Mouse (Mus musculus): Measurements from ENCODE around the gene Pcbp3. TPM values are rescaled to one million over a fixed set of nuclear protein-coding genes. Genes with fewer than 3 reads are reported as not detected.

Pcbp3 gene
- polyA plus RNA-seq, 1 experiment from 2014 or later: 30.6 TPM

DNA sequence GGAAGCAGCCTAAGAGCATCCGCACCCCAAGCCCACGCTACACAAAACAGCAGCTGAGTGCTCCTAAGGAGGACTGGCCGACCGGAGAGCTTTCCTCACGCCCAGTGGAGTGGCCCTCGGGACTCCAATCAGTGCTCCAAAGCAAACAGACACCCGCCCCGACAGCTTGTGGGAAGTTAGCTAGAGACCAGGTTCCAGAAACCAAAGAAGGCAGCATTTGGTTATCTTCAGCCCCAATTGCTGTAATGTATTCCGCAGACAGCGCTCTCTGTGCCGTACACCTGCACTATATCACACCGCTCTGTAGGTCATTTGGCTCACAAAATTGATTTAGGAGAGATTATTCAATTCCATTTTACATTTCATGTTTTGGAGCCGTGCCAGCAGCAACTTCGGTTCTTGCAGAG is 55.7 kb downstream of the Pcbp3 start:
- H3K27me3 ChIP-seq (ENCODE audit: control insufficient read depth, insufficient read depth, low read length): no peaks in the 10 kb centered on the region
- no peak overlapping the region for H3K4me2 ChIP-seq (replicated peaks; ENCODE audit: low read depth, low read length)
- H3K9ac ChIP-seq (ENCODE audit: low read depth, low read length): no peak overlapping the region
- H3K4me3 ChIP-seq (ENCODE audit: low read depth, low read length): no peak overlapping the region
- H3K4me1 ChIP-seq (replicated peaks; ENCODE audit: control insufficient read depth, insufficient read depth, low read length): no peaks in the 10 kb centered on the region
- ATAC-seq (ENCODE audit: low FRiP score) (no peak), DNase-seq (ENCODE audit: low spot score) (no peak)
- H3K36me3 ChIP-seq (ENCODE audit: control insufficient read depth, insufficient read depth, low read length): no peaks in the 10 kb centered on the region
- 81% methylated on average over 14 of the region's 14 CpGs for WGBS
- no peaks in the 10 kb centered on the region for H3K9me3 ChIP-seq (ENCODE audit: control insufficient read depth, low read length)
- peak overlapping the region; percentile 36; the same call in 1 of the 2 replicates for H3K27ac ChIP-seq (ENCODE audit: low read depth, low read length)

DNA sequence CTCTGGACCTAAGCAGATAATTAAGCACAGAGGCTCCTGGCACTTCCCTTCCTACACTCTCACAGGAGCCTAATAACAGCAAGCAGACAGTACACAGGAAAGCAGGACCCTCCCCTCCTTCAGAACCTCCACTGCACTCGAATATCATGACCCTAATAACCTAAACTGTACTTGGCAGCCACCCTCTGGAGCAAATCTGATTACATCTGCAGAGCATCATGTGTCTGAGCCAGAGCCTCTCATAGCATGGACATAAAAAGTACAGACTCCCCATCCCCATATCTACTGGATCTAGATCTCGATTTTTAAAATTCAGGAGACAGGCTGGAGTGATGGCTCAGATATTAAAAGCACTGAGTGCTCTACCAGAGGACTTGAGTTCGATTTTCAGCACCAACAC is 58.0 kb downstream of the Pcbp3 start:
- H3K27ac ChIP-seq (ENCODE audit: low read depth, low read length): 0 out of 2 replicates have a peak overlapping the region, but pooled peaks have one; percentile 25

DNA sequence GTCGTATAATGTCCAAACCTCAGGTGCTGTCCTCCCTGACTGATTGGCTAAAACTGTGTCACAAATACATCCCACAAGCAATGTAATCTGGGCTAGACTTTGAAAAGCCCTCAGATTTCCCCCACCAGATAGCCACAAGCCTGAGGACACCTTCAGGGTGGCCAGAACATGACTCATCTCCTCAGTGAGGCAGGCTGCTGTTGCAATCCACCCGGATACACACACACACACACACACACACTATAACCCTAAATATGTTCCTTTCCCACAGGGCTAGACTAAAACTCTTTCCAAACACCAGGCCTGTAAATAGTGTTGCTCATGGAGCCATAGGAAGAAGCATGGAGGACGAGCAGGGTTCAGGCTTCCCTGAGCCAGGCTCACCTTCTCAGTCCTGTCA is 58.6 kb downstream of the Pcbp3 start:
- no peaks in the 10 kb centered on the region for H3K9me3 ChIP-seq (ENCODE audit: control insufficient read depth, low read length)
- H3K4me1 ChIP-seq (replicated peaks; ENCODE audit: control insufficient read depth, insufficient read depth, low read length): no peaks in the 10 kb centered on the region
- H3K4me2 ChIP-seq (replicated peaks; ENCODE audit: low read depth, low read length): no peak overlapping the region
- H3K4me3 ChIP-seq (ENCODE audit: low read depth, low read length): no peak overlapping the region
- ATAC-seq (ENCODE audit: low FRiP score) (no peak), DNase-seq (ENCODE audit: low spot score) (no peak)
- H3K27me3 ChIP-seq (ENCODE audit: control insufficient read depth, insufficient read depth, low read length): no peaks in the 10 kb centered on the region
- no peak overlapping the region for H3K9ac ChIP-seq (ENCODE audit: low read depth, low read length)
- 80% methylated on average over 3 of the region's 3 CpGs for WGBS
- peak overlapping the region; percentile 25; the same call in 1 of the 2 replicates for H3K27ac ChIP-seq (ENCODE audit: low read depth, low read length)
- H3K36me3 ChIP-seq (ENCODE audit: control insufficient read depth, insufficient read depth, low read length): no peaks in the 10 kb centered on the region

More for the DNA sequence above, 58.0 kb downstream of the Pcbp3 start:
- DNase-seq (ENCODE audit: low spot score): no peak
- no peaks in the 10 kb centered on the region for H3K36me3 ChIP-seq (ENCODE audit: control insufficient read depth, insufficient read depth, low read length)
- no peak overlapping the region for H3K4me2 ChIP-seq (replicated peaks; ENCODE audit: low read depth, low read length)
- no peak overlapping the region for H3K4me3 ChIP-seq (ENCODE audit: low read depth, low read length)
- no peaks in the 10 kb centered on the region for H3K27me3 ChIP-seq (ENCODE audit: control insufficient read depth, insufficient read depth, low read length)
- H3K9me3 ChIP-seq (ENCODE audit: control insufficient read depth, low read length): no peaks in the 10 kb centered on the region
- no peak for ATAC-seq (ENCODE audit: low FRiP score)
- no peaks in the 10 kb centered on the region for H3K4me1 ChIP-seq (replicated peaks; ENCODE audit: control insufficient read depth, insufficient read depth, low read length)
- WGBS: 84% methylated on average over 3 of the region's 3 CpGs
- no peak overlapping the region for H3K9ac ChIP-seq (ENCODE audit: low read depth, low read length)

DNA sequence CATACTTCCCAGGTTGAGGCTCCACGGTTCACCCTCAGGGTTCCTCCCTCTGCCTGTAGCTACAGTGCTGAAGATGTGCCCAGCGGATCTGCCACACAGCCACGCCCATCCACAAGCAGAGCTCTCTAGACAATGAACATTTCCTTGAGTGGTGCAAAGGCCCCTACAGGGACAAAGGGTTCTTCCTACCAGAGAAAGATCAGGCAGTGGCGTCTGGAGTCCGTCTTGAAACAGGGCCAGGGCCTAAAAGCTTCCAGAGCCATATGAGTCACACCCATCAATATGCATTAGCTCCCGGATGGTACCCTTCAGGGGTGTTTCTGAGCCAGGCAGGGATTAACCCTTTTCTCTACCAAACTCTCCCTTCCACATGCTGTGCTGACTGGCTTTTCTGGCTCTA is 59.1 kb downstream of the Pcbp3 start:
- H3K27me3 ChIP-seq (ENCODE audit: control insufficient read depth, insufficient read depth, low read length): no peaks in the 10 kb centered on the region
- no peak overlapping the region for H3K4me3 ChIP-seq (ENCODE audit: low read depth, low read length)
- H3K4me1 ChIP-seq (replicated peaks; ENCODE audit: control insufficient read depth, insufficient read depth, low read length): no peaks in the 10 kb centered on the region
- 21% methylated on average over 6 of the region's 6 CpGs for WGBS
- 0 out of 2 replicates have a peak, but pooled peaks have one; percentile 35 for ATAC-seq (ENCODE audit: low FRiP score)
- peak; percentile 28 for DNase-seq (ENCODE audit: low spot score)
- H3K9ac ChIP-seq (ENCODE audit: low read depth, low read length): no peak overlapping the region
- no peaks in the 10 kb centered on the region for H3K36me3 ChIP-seq (ENCODE audit: control insufficient read depth, insufficient read depth, low read length)
- H3K9me3 ChIP-seq (ENCODE audit: control insufficient read depth, low read length): no peaks in the 10 kb centered on the region
- no peak overlapping the region for H3K4me2 ChIP-seq (replicated peaks; ENCODE audit: low read depth, low read length)
- peak overlapping the region; percentile 25 for H3K27ac ChIP-seq (ENCODE audit: low read depth, low read length)

GRCm38 (mm10) chr10:76898428-76898827 is 63.3 kb downstream of the Pcbp3 start:
- ATAC-seq (ENCODE audit: low FRiP score): no peak
- no peaks in the 10 kb centered on the region for H3K27me3 ChIP-seq (ENCODE audit: control insufficient read depth, insufficient read depth, low read length)
- no peak overlapping the region for H3K4me3 ChIP-seq (ENCODE audit: low read depth, low read length)
- H3K4me2 ChIP-seq (replicated peaks; ENCODE audit: low read depth, low read length): no peak overlapping the region
- 96% methylated on average over 4 of the region's 4 CpGs for WGBS
- H3K4me1 ChIP-seq (replicated peaks; ENCODE audit: control insufficient read depth, insufficient read depth, low read length): no peaks in the 10 kb centered on the region
- H3K27ac ChIP-seq (ENCODE audit: low read depth, low read length): no peak overlapping the region
- no peak for DNase-seq (ENCODE audit: low spot score)
- H3K36me3 ChIP-seq (ENCODE audit: control insufficient read depth, insufficient read depth, low read length): no peaks in the 10 kb centered on the region
- no peaks in the 10 kb centered on the region for H3K9me3 ChIP-seq (ENCODE audit: control insufficient read depth, low read length)
- no peak overlapping the region for H3K9ac ChIP-seq (ENCODE audit: low read depth, low read length)

DNA sequence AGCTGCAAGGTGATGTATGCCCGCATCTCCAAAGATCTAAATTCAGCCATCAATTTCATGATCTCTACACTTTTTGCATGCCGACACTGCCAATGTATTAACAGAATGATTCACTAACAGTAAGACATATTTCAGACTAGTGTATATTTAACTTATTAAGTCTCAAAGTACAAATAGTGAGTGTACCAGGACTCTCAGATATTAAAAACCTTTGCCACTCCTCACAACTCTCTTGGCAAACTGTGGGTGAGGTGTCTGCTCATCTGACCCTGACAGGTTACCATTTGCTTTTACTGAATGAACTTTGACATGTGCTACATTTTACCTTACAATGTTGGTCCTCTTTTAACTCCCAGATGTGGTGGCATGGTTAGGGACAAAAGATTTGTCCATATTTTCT is 70.2 kb downstream of the Pcbp3 start:
- Histone ChIP-seq H3K27me3 (ENCODE audit: control insufficient read depth, insufficient read depth, low read length) (no peaks in the 10 kb centered on the region), H3K4me2 (replicated peaks; ENCODE audit: low read depth, low read length) (no peak overlapping the region), H3K9me3 (ENCODE audit: control insufficient read depth, low read length) (no peaks in the 10 kb centered on the region), H3K4me3 (ENCODE audit: low read depth, low read length) (no peak overlapping the region), H3K36me3 (ENCODE audit: control insufficient read depth, insufficient read depth, low read length) (no peaks in the 10 kb centered on the region), H3K4me1 (replicated peaks; ENCODE audit: control insufficient read depth, insufficient read depth, low read length) (no peaks in the 10 kb centered on the region), H3K9ac (ENCODE audit: low read depth, low read length) (no peak overlapping the region), H3K27ac (ENCODE audit: low read depth, low read length) (no peak overlapping the region)
- 94% methylated on average over 2 of the region's 2 CpGs for WGBS
- DNase-seq (ENCODE audit: low spot score) (no peak), ATAC-seq (ENCODE audit: low FRiP score) (no peak)

GRCm38 (mm10) chr10:76883442-76884244 is 78.0 kb downstream of the Pcbp3 start:
- Histone ChIP-seq H3K4me1 (replicated peaks; ENCODE audit: control insufficient read depth, insufficient read depth, low read length) (no peaks in the 10 kb centered on the region; the same call in 1 of the 2 replicates), H3K4me3 (ENCODE audit: low read depth, low read length) (no peak overlapping the region), H3K27ac (ENCODE audit: low read depth, low read length) (no peak overlapping the region), H3K27me3 (ENCODE audit: control insufficient read depth, insufficient read depth, low read length) (no peaks in the 10 kb centered on the region; the same call in 1 of the 2 replicates), H3K36me3 (ENCODE audit: control insufficient read depth, insufficient read depth, low read length) (no peaks in the 10 kb centered on the region), H3K9ac (ENCODE audit: low read depth, low read length) (no peak overlapping the region), H3K4me2 (replicated peaks; ENCODE audit: low read depth, low read length) (no peak overlapping the region), H3K9me3 (ENCODE audit: control insufficient read depth, low read length) (no peaks in the 10 kb centered on the region)
- DNase-seq (ENCODE audit: low spot score) (no peak), ATAC-seq (ENCODE audit: low FRiP score) (no peak)
- 71% methylated on average over 3 of the region's 3 CpGs for WGBS

DNA sequence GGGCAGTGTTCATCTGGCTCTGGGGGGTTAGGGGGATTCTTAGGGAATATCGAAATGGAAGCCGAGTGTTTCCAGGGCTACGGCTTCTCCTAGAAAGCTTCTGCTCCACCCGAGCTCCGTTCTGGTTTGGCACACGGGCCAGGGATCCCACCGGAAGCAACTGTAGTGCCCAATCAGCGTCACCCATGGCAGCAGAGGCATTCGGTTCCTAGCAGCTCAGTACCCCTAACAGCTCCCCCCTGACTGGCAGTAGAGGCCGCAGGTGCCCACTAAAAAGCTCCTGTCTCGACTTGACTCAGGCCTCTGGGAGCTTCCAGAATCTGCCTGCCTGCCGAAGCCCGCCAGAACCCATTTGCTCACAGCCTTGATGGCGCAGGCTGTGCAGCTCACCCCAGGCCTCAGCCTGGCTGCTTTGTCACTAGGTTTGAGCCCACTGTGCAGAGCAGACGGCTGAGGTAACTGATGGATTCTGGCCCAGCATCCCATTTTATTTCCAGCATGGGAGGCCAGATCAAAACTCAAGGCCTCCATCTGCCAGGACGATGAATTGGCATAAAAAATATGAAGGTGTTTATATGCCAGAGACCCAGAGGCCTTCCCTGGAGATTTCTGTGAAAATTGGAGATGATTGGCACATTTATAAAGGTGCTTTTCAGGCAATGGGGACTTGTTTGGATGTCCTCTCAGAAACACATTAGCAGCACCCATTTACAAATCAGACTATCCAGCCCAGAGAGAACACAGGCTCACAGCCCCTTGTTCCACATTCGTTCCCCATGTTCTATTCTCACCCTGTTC is 78.8 kb downstream of the Pcbp3 start:
- ATAC-seq (ENCODE audit: low FRiP score): no peak
- H3K4me3 ChIP-seq (ENCODE audit: low read depth, low read length): no peak overlapping the region
- H3K4me2 ChIP-seq (replicated peaks; ENCODE audit: low read depth, low read length): no peak overlapping the region
- no peak overlapping the region for H3K27ac ChIP-seq (ENCODE audit: low read depth, low read length)
- no peaks in the 10 kb centered on the region; the same call in 1 of the 2 replicates for H3K27me3 ChIP-seq (ENCODE audit: control insufficient read depth, insufficient read depth, low read length)
- H3K9me3 ChIP-seq (ENCODE audit: control insufficient read depth, low read length): no peaks in the 10 kb centered on the region
- no peaks in the 10 kb centered on the region for H3K36me3 ChIP-seq (ENCODE audit: control insufficient read depth, insufficient read depth, low read length)
- H3K9ac ChIP-seq (ENCODE audit: low read depth, low read length): no peak overlapping the region
- 72% methylated on average over 17 of the region's 17 CpGs for WGBS
- DNase-seq (ENCODE audit: low spot score): no peak
- no peaks in the 10 kb centered on the region; the same call in 1 of the 2 replicates for H3K4me1 ChIP-seq (replicated peaks; ENCODE audit: control insufficient read depth, insufficient read depth, low read length)
